Mouse (Mus musculus): ENCODE data around the gene Phex.

Gene Phex

GRCm38 (mm10) chrX:157307411-157307810 lies 107.7 kb downstream of the Phex start:
- no peak for DNase-seq (ENCODE audit: low spot score in 2 of 2)

DNA sequence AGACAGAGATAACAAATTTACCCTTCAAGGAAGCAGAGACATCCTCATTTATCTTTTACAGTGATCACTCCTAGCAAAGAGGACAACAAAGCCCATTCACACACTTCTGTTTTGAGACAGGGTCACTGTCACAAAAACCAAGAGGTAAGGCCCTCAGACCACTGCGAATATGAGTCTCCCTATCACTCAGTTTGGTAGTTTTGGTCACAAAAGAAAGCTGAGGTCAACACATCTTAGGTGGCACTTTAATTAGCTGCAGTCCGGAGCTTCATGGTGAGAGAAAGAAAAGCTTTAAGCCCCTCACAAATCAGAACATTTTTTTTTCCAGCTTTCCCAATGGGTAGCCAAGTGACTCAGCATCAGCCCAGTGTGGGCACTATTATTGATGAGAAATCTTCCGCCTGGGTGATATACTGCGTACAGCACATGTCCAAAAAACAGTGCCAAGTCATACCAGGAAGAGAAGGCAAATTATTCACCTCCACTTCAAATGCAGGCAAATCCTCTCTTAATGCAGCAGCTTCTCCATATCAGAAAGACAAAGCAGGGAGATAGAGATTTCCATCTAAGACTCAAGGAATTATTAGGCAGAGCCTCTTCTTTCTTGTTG lies 108.2 kb downstream of the Phex start:
- no peak for DNase-seq (ENCODE audit: low spot score in 2 of 2)

- DNase-seq (ENCODE audit: low spot score in 2 of 2) = no peak
Measured at GRCm38 (mm10) chrX:157305852-157306232, 109.3 kb downstream of the Phex start.

DNA sequence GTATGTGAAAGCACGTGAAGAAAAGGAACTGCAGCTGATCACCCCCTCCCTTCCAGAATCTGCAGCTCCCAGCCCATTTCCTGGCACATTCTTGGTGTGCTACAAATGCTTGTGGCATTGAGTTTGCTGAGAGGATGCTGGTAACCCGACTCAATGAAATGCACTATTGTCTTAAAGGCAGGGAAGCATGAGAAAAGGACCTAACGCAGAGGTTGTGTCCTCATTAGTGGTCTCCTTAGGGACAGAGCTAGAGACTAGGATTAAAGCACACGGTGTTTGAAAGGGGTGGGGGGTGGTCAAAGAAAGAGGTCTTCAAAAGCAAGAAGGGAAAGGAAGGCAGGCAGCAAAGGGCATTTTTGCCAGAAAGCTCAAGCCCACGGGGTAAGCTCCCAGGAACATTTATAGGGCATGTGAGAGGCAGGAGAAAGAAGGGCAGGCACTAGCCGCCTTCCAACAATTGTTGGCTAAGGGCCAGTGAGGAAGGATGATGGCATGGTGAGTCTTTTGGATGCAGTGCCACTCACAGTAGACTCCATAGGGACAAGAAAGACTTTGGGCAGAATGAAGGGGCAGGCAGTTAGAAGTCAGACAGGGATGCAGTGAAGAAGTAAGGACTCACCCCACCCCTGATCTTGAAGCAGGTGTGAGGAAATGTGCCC lies 109.8 kb downstream of the Phex start:
- DNase-seq (ENCODE audit: low spot score in 2 of 2) = no peak

GRCm38 (mm10) chrX:157292411-157292810 lies 122.7 kb downstream of the Phex start:
- DNase-seq (ENCODE audit: low spot score in 2 of 2) = no peak

GRCm38 (mm10) chrX:157276581-157276980 lies 138.5 kb downstream of the Phex start:
- DNase-seq (ENCODE audit: low spot score in 2 of 2) = no peak

DNA sequence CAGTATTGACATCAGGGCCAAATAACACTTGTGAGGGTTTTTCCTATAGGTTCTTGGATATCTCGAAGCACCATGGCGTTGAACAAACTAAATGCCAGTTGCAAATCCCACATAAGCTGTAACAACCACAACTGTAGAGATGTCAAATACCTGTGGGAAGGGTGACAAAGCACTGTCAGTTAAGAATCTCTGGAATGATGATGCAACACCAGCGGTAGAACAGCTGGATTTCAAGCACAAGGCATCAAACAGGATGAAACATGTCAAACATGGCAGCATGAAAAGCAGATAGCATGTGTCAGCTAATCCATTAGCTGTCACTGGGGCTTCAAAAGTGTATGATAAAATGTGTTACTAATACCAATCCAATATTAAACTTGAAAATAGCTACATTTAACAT lies 141.8 kb downstream of the Phex start:
- DNase-seq (ENCODE audit: low spot score in 2 of 2) = no peak

- DNase-seq (ENCODE audit: low spot score in 2 of 2) = no peak
Measured at GRCm38 (mm10) chrX:157271609-157272008, 143.5 kb downstream of the Phex start.

DNA sequence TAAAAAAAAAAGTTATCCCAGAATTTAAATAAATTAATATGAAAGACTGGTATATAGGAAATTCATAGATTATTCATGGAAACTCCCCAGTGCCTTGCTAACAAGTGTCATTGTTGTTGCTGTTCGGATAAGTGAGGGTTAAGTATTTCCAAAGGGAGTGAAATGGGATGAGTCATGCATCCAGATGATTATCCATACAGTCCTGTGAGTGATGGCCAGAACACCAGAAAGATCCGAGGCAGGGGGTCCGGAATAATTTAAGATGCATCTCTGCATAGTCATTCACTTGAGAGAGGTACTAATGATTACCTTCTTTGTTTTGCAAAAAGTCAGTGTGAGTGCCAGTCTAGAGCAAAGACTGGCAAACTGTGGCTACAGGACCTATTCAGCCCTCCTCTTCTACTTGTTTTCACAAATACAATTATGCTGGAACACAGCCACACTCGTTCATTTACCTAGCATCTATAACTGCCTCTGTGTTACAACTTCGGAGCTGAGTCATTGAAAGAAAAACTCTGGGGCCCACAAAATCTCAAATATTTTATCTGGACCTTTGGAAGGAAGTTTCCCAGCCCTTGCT lies 145.3 kb downstream of the Phex start:
- no peak for DNase-seq (ENCODE audit: low spot score in 2 of 2)

GRCm38 (mm10) chrX:157268141-157268540 lies 147.0 kb downstream of the Phex start:
- no peak for DNase-seq (ENCODE audit: low spot score in 2 of 2)

GRCm38 (mm10) chrX:157202736-157203135 lies 212.4 kb downstream of the Phex start:
- DNase-seq (ENCODE audit: low spot score in 2 of 2) = no peak

- DNase-seq (ENCODE audit: low spot score in 2 of 2) = no peak
Measured at GRCm38 (mm10) chrX:157184167-157184566, 230.9 kb downstream of the Phex start.

- DNase-seq (ENCODE audit: low spot score in 2 of 2) = no peak
Measured at GRCm38 (mm10) chrX:157180845-157181244, 234.3 kb downstream of the Phex start.

DNA sequence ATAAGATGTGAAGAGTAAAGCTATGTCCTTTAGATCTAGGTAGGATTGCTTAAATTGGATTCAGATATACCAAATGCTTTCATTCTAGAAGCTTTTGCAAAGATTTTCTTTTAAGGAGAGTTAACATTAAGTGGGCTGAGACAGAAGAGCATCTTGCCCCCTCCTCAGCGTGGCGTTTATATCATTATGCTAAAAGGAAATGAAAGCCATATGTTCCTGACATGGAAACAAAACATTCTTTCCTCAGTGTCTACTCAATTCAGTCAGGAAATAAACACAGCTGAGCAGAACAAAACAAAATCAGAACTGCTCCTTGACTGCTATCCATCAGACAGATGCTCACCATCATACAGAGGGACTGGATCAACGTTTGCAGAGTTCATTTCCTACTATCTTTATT lies 251.0 kb downstream of the Phex start:
- no peak for DNase-seq (ENCODE audit: low spot score in 2 of 2)

GRCm38 (mm10) chrX:157163394-157163793 lies 251.7 kb downstream of the Phex start:
- DNase-seq (ENCODE audit: low spot score in 2 of 2) = no peak

DNA sequence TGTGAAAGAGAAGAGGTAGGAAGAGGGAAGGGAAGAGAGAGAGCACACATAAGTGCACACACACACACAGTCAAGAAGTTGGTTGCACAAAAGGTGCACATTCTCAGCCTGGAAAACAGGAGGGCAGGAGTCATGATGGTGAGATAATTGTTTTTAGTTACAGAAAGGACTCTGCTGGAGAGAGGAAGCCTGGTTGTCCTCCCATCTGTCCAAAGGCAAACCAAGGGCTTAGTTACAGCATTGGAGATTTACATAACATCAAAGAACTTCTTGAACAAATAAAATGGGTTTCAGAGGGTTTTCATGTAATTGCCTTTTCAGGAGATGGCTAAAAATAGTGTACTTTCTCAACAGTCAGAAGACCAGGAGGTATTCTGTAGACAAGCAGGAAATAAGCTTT lies 270.4 kb downstream of the Phex start:
- DNase-seq (ENCODE audit: low spot score in 2 of 2) = no peak

GRCm38 (mm10) chrX:157139601-157140000 lies 275.5 kb downstream of the Phex start:
- DNase-seq (ENCODE audit: low spot score in 2 of 2) = no peak
